Mouse (Mus musculus): ENCODE data around the gene Ccdc91.

Ccdc91 gene

GRCm38 (mm10) chr6:147475727-147476613 lies at the start of gene Ccdc91:
TSS of gene Ccdc91 (plus strand) at chr6:147475828.
- DNase-seq (ENCODE audit: inconsistent age in 2 of 2, low spot score in 1 of 2) = peak; percentile 93 to 97

- DNase-seq (ENCODE audit: inconsistent age in 2 of 2, low spot score in 1 of 2) = no peak
Measured at GRCm38 (mm10) chr6:147426927-147427487, 48.6 kb upstream of the Ccdc91 start.

- no peak for DNase-seq (ENCODE audit: inconsistent age in 2 of 2, low spot score in 1 of 2)
Measured at GRCm38 (mm10) chr6:147455775-147456174, 19.9 kb upstream of the Ccdc91 start.

GRCm38 (mm10) chr6:147458637-147459301 lies 16.9 kb upstream of the Ccdc91 start:
- DNase-seq (ENCODE audit: inconsistent age in 2 of 2, low spot score in 1 of 2) = no peak

- DNase-seq (ENCODE audit: inconsistent age in 2 of 2, low spot score in 1 of 2) = peak in 1 of 2 experiments; percentile 53
Measured at GRCm38 (mm10) chr6:147470016-147470415, 5.6 kb upstream of the Ccdc91 start.

- peak; percentile 18 to 45 for DNase-seq (ENCODE audit: inconsistent age in 2 of 2, low spot score in 1 of 2)
Measured at GRCm38 (mm10) chr6:147481141-147481540, 5.5 kb downstream of the Ccdc91 start.

GRCm38 (mm10) chr6:147490120-147490519 lies 14.5 kb downstream of the Ccdc91 start:
- DNase-seq (ENCODE audit: inconsistent age in 2 of 2, low spot score in 1 of 2) = no peak

- peak; percentile 64 to 70 for DNase-seq (ENCODE audit: inconsistent age in 2 of 2, low spot score in 1 of 2)
Measured at GRCm38 (mm10) chr6:147492551-147492950, 16.9 kb downstream of the Ccdc91 start.

- no peak for DNase-seq (ENCODE audit: inconsistent age in 2 of 2, low spot score in 1 of 2)
Measured at GRCm38 (mm10) chr6:147501439-147501838, 25.8 kb downstream of the Ccdc91 start.

GRCm38 (mm10) chr6:147506074-147506473 lies 30.4 kb downstream of the Ccdc91 start:
- no peak for DNase-seq (ENCODE audit: inconsistent age in 2 of 2, low spot score in 1 of 2)

GRCm38 (mm10) chr6:147506496-147506895 lies 30.9 kb downstream of the Ccdc91 start:
- DNase-seq (ENCODE audit: inconsistent age in 2 of 2, low spot score in 1 of 2) = no peak

- DNase-seq (ENCODE audit: inconsistent age in 2 of 2, low spot score in 1 of 2) = no peak
Measured at GRCm38 (mm10) chr6:147507186-147507585, 31.6 kb downstream of the Ccdc91 start.

- DNase-seq (ENCODE audit: inconsistent age in 2 of 2, low spot score in 1 of 2) = no peak
Measured at GRCm38 (mm10) chr6:147510516-147510915, 34.9 kb downstream of the Ccdc91 start.

GRCm38 (mm10) chr6:147517909-147518308 lies 42.3 kb downstream of the Ccdc91 start:
- no peak for DNase-seq (ENCODE audit: inconsistent age in 2 of 2, low spot score in 1 of 2)

- DNase-seq (ENCODE audit: inconsistent age in 2 of 2, low spot score in 1 of 2) = peak in 1 of 2 experiments; percentile 69
Measured at GRCm38 (mm10) chr6:147525236-147525635, 49.6 kb downstream of the Ccdc91 start.

GRCm38 (mm10) chr6:147534971-147535370 lies 59.3 kb downstream of the Ccdc91 start:
- no peak for DNase-seq (ENCODE audit: inconsistent age in 2 of 2, low spot score in 1 of 2)

- no peak for DNase-seq (ENCODE audit: inconsistent age in 2 of 2, low spot score in 1 of 2)
Measured at GRCm38 (mm10) chr6:147538236-147538635, 62.6 kb downstream of the Ccdc91 start.

- no peak for DNase-seq (ENCODE audit: inconsistent age in 2 of 2, low spot score in 1 of 2)
Measured at GRCm38 (mm10) chr6:147539056-147539600, 63.5 kb downstream of the Ccdc91 start.

GRCm38 (mm10) chr6:147540942-147541341 lies 65.3 kb downstream of the Ccdc91 start:
- no peak for DNase-seq (ENCODE audit: inconsistent age in 2 of 2, low spot score in 1 of 2)

GRCm38 (mm10) chr6:147555591-147555990 lies 80.0 kb downstream of the Ccdc91 start:
- DNase-seq (ENCODE audit: inconsistent age in 2 of 2, low spot score in 1 of 2) = no peak

GRCm38 (mm10) chr6:147559316-147559715 lies 83.7 kb downstream of the Ccdc91 start:
- DNase-seq (ENCODE audit: inconsistent age in 2 of 2, low spot score in 1 of 2) = no peak

Measured in adrenal gland, adult (tissue).